In the genomic region with DNA sequence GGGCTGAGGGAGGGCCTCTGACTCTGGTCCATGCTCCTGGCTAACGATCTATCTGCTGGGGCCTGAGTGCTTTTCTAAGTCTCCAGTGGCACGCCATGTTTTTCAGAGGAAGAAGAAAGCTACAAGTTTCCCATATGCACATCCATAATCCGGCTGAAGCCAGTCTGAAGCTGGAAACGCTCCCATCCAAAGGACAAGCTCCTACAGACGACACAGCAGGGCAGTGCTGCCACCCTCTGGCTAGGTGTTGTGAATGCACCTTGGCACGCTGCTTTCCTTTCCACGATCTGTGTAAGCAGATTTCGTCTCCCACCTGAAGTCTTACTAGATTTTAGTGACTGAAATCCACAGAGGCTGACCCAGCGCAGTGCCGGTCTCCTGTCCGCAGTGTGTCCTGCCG, we compare ENCODE assay signal across 8 mouse cellular contexts. TPM values are rescaled to one million over a fixed set of nuclear protein-coding genes. Genes with fewer than 3 reads are reported as not detected.
DNase-seq lines count a peak whose midpoint lies in the region; ATAC-seq and TF ChIP-seq lines count a peak whose summit lies in the region.

No protein-coding gene starts in this region.

- 61% methylated on average over 12 of the region's 12 CpGs for WGBS in embryonic facial prominence, embryonic 10.5 days
- WGBS in midbrain, embryonic 14.5 days, result 44% methylated on average over 12 of the region's 12 CpGs
- 75% methylated on average over 12 of the region's 12 CpGs for WGBS in spleen, adult 2 months

- no peaks in the 10 kb centered on the region for H3K4me1 ChIP-seq in embryonic facial prominence, embryonic 10.5 days
- peaks cover 2% of the 10 kb centered on the region; the same call in 1 of the 2 replicates for H3K4me1 ChIP-seq in midbrain, embryonic 14.5 days (ENCODE audit: control insufficient read depth, insufficient read depth, low read length)
- no peaks in the 10 kb centered on the region for H3K4me1 ChIP-seq in spleen, adult 2 months (ENCODE audit: control insufficient read depth, insufficient read depth, insufficient read length)

- intact Hi-C loops in left cerebral cortex, postnatal 36 days (cut with DNase I), result loop anchor here (1.0 to 5.0 kb wide), 2 partner anchors 60 to 130 kb away; no protein-coding TSS in a partner anchor

- H3K4me2 ChIP-seq in midbrain, embryonic 14.5 days (ENCODE audit: low read length), result no peak overlapping the region

- peaks cover 92% of the 10 kb centered on the region for H3K36me3 ChIP-seq in embryonic facial prominence, embryonic 10.5 days (replicated peaks)
- peaks cover 90% of the 10 kb centered on the region for H3K36me3 ChIP-seq in midbrain, embryonic 14.5 days (ENCODE audit: control insufficient read depth, insufficient read depth, low read length)
- peaks cover 43% of the 10 kb centered on the region for H3K36me3 ChIP-seq in spleen, adult 2 months (ENCODE audit: control insufficient read depth, insufficient read depth, low read length)

- no peaks in the 10 kb centered on the region for H3K9me3 ChIP-seq in embryonic facial prominence, embryonic 10.5 days
- no peaks in the 10 kb centered on the region for H3K9me3 ChIP-seq in midbrain, embryonic 14.5 days (ENCODE audit: control insufficient read depth, low read length)

- DNase-seq in 3T3-L1 (ENCODE audit: low read depth, low spot score), result peak; percentile 92
- peak; percentile 87 for DNase-seq in adrenal gland, postnatal 10 days
- DNase-seq in embryonic facial prominence, embryonic 10.5 days (ENCODE audit: low spot score), result peak; percentile 74
- peak; percentile 66 to 85 for DNase-seq in gastrocnemius, postnatal 4 days (ENCODE audit: low spot score in 2 of 2)
- peak; percentile 75 for DNase-seq in kidney, adult 11 months
- peak; percentile 82 to 88 for DNase-seq in left cerebral cortex, postnatal 36 days (ENCODE audit: low spot score in 2 of 2)
- DNase-seq in midbrain, embryonic 14.5 days, result peak; percentile 93
- DNase-seq in spleen, adult 2 months (ENCODE audit: low read depth in 1 of 2, low spot score in 2 of 2), result peak in 1 of 2 experiments; percentile 35

- ATAC-seq in midbrain, embryonic 14.5 days (ENCODE audit: low FRiP score, low TSS enrichment), result peak; percentile 58; the same call in 1 of the 2 replicates

- H3K4me3 ChIP-seq in embryonic facial prominence, embryonic 10.5 days, result no peak overlapping the region
- no peak overlapping the region for H3K4me3 ChIP-seq in midbrain, embryonic 14.5 days (replicated peaks; ENCODE audit: low read depth, low read length)
- no peak overlapping the region for H3K4me3 ChIP-seq in spleen, adult 2 months (ENCODE audit: extremely low read depth, insufficient read depth, insufficient read length)

- peak; percentile 77; the same call in 1 of the 2 replicates for TF ChIP-seq CTCF in spleen, adult 2 months (IDR thresholded peaks at IDR 0.05; ENCODE audit: extremely low read depth, insufficient read depth, insufficient read length, insufficient replicate concordance)

- TF ChIP-seq POLR2A in spleen, adult 2 months (IDR thresholded peaks at IDR 0.05; ENCODE audit: low read depth, low read length), result no peak

- H3K27me3 ChIP-seq in embryonic facial prominence, embryonic 10.5 days (replicated peaks; ENCODE audit: low read depth, poor library complexity, severe bottlenecking), result no peaks in the 10 kb centered on the region
- H3K27me3 ChIP-seq in midbrain, embryonic 14.5 days (ENCODE audit: control insufficient read depth, insufficient read depth, low read length), result no peaks in the 10 kb centered on the region
- H3K27me3 ChIP-seq in spleen, adult 2 months (ENCODE audit: control insufficient read depth, insufficient read depth, low read length), result no peaks in the 10 kb centered on the region

- peak overlapping the region; percentile 78 for H3K27ac ChIP-seq in embryonic facial prominence, embryonic 10.5 days (replicated peaks)
- peak overlapping the region; percentile 67 for H3K27ac ChIP-seq in midbrain, embryonic 14.5 days (replicated peaks; ENCODE audit: low read depth, low read length)
- H3K27ac ChIP-seq in spleen, adult 2 months (ENCODE audit: insufficient read depth, low read length), result no peak overlapping the region

- no peak overlapping the region; the same call in 1 of the 2 replicates for H3K9ac ChIP-seq in midbrain, embryonic 14.5 days (replicated peaks; ENCODE audit: low read length)

RNA-seq across cellular contexts. Expression of gene 2310022B05Rik, which starts 14.3 kb away (rescaled TPM):
- 10 to 100 TPM; 42.5 to 43.2 TPM for total RNA-seq in adrenal gland, postnatal 10 days (2021)
- polyA plus RNA-seq in embryonic facial prominence, embryonic 10.5 days (2016; fragmentation: Nextera tagmentation; extraction: Ambion mirVana), result 24.2 and 24.4 TPM in 2 replicates
- total RNA-seq in gastrocnemius, postnatal 4 days (2021), result 10 to 100 TPM; 49.3 to 51.7 TPM
- 10 to 100 TPM; 52.3 to 58.1 TPM for total RNA-seq in left cerebral cortex, postnatal 36 days (2021)
- polyA plus RNA-seq in midbrain, embryonic 14.5 days (2014; fragmentation: Nextera tagmentation; extraction: Ambion mirVana), result 29.0 and 31.7 TPM in 2 replicates
- polyA plus RNA-seq in spleen, adult 2 months (2012; rRNA removed), result 31.6 and 40.7 TPM in 2 replicates

RNA-seq across cellular contexts. Expression of gene Ttc13, which starts 44.3 kb away (rescaled TPM):
- 10 to 100 TPM; 41.8 to 47.1 TPM for total RNA-seq in adrenal gland, postnatal 10 days (2021)
- 47.0 and 48.7 TPM in 2 replicates for polyA plus RNA-seq in embryonic facial prominence, embryonic 10.5 days (2016; fragmentation: Nextera tagmentation; extraction: Ambion mirVana)
- 10 to 100 TPM; 28.2 to 33.1 TPM for total RNA-seq in gastrocnemius, postnatal 4 days (2021)
- total RNA-seq in left cerebral cortex, postnatal 36 days (2021), result 10 to 100 TPM; 35.6 to 49.9 TPM
- 56.3 and 70.9 TPM in 2 replicates for polyA plus RNA-seq in midbrain, embryonic 14.5 days (2014; fragmentation: Nextera tagmentation; extraction: Ambion mirVana)
- polyA plus RNA-seq in spleen, adult 2 months (2012; rRNA removed), result 18.5 and 21.1 TPM in 2 replicates

RNA-seq across cellular contexts. Expression of gene Arv1, which starts 44.5 kb away (rescaled TPM):
- 10 to 100 TPM in 1 of 2 experiments, 1 to 10 TPM in 1; 8.4 to 13.4 TPM for total RNA-seq in adrenal gland, postnatal 10 days (2021)
- 31.5 and 33.5 TPM in 2 replicates for polyA plus RNA-seq in embryonic facial prominence, embryonic 10.5 days (2016; fragmentation: Nextera tagmentation; extraction: Ambion mirVana)
- total RNA-seq in gastrocnemius, postnatal 4 days (2021), result 1 to 10 TPM; 6.6 to 7.1 TPM
- total RNA-seq in left cerebral cortex, postnatal 36 days (2021), result 10 to 100 TPM in 1 of 2 experiments, 1 to 10 TPM in 1; 9.8 to 12.7 TPM
- polyA plus RNA-seq in midbrain, embryonic 14.5 days (2014; fragmentation: Nextera tagmentation; extraction: Ambion mirVana), result 36.1 and 39.0 TPM in 2 replicates
- 18.0 and 19.4 TPM in 2 replicates for polyA plus RNA-seq in spleen, adult 2 months (2012; rRNA removed)
